Mouse (Mus musculus) intestine, postnatal 0 days (tissue): Measurements from ENCODE around the gene Cnpy3. TPM values are rescaled to one million over a fixed set of nuclear protein-coding genes. Genes with fewer than 3 reads are reported as not detected.

Experiments
- ATAC-seq: fragments of 200-750 bp; cut with Nextera tagmentation; 2 replicates; pipeline ENCODE4 v1.8.0; 2017; ENCODE audit warnings: mild to moderate bottlenecking, moderate TSS enrichment, moderate library complexity
- H3K27ac ChIP-seq: fragments of 300-500 bp; sonication (generic); 2 replicates; pipeline ENCODE4 v1.5.1; 2014; ENCODE audit warnings: mild to moderate bottlenecking, low read depth, low read length, moderate library complexity
- H3K27me3 ChIP-seq: fragments of 300-500 bp; sonication (generic); replicated peaks from 2 replicates; pipeline ENCODE4 v1.6.1; 2014; ENCODE audit warnings: low read length, mixed read lengths; ENCODE audit not compliant: control insufficient read depth, insufficient read depth
- H3K36me3 ChIP-seq: fragments of 300-500 bp; sonication (generic); 2 replicates; pipeline ENCODE4 v1.6.1; 2014; ENCODE audit warnings: mild to moderate bottlenecking, moderate library complexity; ENCODE audit not compliant: control insufficient read depth, insufficient read depth
- H3K4me1 ChIP-seq: fragments of 300-500 bp; sonication (generic); replicated peaks from 2 replicates; pipeline ENCODE4 v1.6.1; 2014; ENCODE audit warnings: antibody characterized with exemption, low read length, mixed read lengths; ENCODE audit not compliant: control insufficient read depth, insufficient read depth
- H3K4me2 ChIP-seq: fragments of 300-500 bp; sonication (generic); replicated peaks from 2 replicates; pipeline ENCODE4 v1.6.1; 2014; ENCODE audit warnings: low read depth, mild to moderate bottlenecking, moderate library complexity
- H3K4me3 ChIP-seq: fragments of 300-500 bp; sonication (generic); 2 replicates; pipeline ENCODE4 v1.5.1; 2014; ENCODE audit warnings: low read depth, low read length
- H3K9ac ChIP-seq: fragments of 300-500 bp; sonication (generic); 2 replicates; pipeline ENCODE4 v1.6.1; 2014; ENCODE audit warnings: mild to moderate bottlenecking, low read depth, low read length
- H3K9me3 ChIP-seq: fragments of 300-500 bp; sonication (generic); 2 replicates; pipeline ENCODE4 v1.6.1; 2016; ENCODE audit warnings: mixed run types; ENCODE audit not compliant: control insufficient read depth
- CTCF ChIP-seq: sonication (generic); IDR thresholded peaks from 2 replicates; pipeline ENCODE4 v1.5.1; 2016; ENCODE audit warnings: low read depth, mild to moderate bottlenecking, control low read depth, antibody characterized with exemption, moderate library complexity
- WGBS: fragments of 180-500 bp; shearing (Covaris S2); extraction: QIAGEN DNeasy Blood & Tissue Kit; methylation state at CpG from one replicate; pipeline ENCODE4 v1.1.7; 2014; 5-methylcytosine and 5-hydroxymethylcytosine counted together
- polyA plus RNA-seq: library from polyadenylated mRNA; unstranded; fragments of >200 nt; fragmentation: Nextera tagmentation; extraction: Ambion mirVana; gene quantifications from 2 replicates; pipeline ENCODE4 v1.2.1, GENCODE M21; 2015

Cnpy3 gene
- polyA plus RNA-seq, 1 experiment from 2014 or later: 35.6 TPM

DNA sequence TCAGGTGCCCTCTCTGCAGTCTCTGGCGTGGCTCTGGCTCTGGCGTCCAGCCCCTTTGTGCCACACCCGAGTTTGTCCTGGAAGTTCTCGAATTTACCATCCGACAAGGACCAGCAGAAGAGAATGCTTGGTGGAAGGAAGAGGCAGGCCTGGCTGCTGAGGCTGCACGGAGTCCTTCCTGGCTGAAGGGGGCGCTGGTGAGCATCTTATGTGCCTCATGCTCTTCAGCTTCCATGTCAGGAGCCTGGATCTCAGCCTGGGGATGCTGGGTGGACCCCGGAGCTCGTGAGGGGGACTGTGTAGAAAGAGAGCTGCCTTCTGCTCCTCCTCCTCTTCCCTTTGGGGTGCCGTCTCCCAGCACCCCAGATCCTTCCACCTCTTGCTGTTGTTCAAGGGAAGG is 15.9 kb downstream of the Cnpy3 start:
- Histone ChIP-seq H3K4me3 (no peak overlapping the region), H3K9me3 (no peaks in the 10 kb centered on the region), H3K9ac (no peak overlapping the region), H3K4me2 (no peak overlapping the region), H3K36me3 (peaks cover 3% of the 10 kb centered on the region; the same call in 1 of the 2 replicates), H3K27ac (no peak overlapping the region), H3K27me3 (no peaks in the 10 kb centered on the region), H3K4me1 (no peaks in the 10 kb centered on the region)
- WGBS: 66% methylated on average over 10 of the region's 10 CpGs
- TF ChIP-seq CTCF: peak; percentile 65
- ATAC-seq: no peak

DNA sequence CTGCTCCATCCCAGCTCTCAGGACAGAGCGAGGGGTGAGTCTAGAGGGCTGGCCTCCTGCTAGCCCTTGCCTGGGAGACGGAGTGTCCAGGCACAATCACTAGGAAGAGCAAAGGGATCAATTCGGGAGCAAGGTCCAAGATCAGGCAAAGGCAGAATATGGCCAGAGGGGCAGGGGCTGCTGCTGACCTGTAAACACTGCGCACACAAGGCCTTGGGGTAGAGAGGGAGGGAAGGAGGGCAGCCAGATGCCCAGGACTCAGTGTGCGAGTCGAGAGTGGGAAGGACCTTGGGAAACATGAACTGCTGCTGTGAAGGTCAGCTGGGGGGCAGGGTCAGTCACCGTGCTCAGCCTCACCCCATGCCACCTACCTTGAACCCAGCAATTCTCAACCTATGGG is 16.7 kb downstream of the Cnpy3 start:
- Histone ChIP-seq H3K27ac (no peak overlapping the region), H3K9ac (no peak overlapping the region), H3K4me2 (no peak overlapping the region), H3K9me3 (no peaks in the 10 kb centered on the region), H3K4me1 (no peaks in the 10 kb centered on the region), H3K27me3 (no peaks in the 10 kb centered on the region), H3K36me3 (peaks cover 3% of the 10 kb centered on the region; the same call in 1 of the 2 replicates), H3K4me3 (no peak overlapping the region)
- no peak for TF ChIP-seq CTCF
- 82% methylated on average over 7 of the region's 7 CpGs for WGBS
- ATAC-seq: no peak

DNA sequence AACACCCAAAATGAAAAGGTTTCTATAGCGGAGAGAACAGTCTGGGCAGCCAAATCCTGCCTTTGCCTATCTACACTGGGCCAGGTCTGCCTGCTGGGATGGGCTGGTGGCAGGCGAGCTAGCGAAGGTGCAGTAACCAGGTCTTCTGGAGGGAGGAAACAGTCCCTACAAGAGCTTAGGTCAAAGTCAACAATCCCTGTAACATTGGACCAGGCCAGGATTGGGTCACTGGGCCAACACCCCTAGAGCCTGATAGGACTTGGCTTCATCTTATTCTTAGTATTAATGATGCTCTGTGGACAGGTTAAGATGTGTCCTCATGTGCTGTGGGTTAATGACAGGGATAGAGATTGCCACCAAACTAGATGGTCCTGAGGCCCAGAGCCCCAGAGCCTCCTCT is 18.0 kb downstream of the Cnpy3 start:
- H3K27me3 ChIP-seq: no peaks in the 10 kb centered on the region
- TF ChIP-seq CTCF: no peak
- H3K27ac ChIP-seq: no peak overlapping the region
- no peaks in the 10 kb centered on the region for H3K9me3 ChIP-seq
- no peak overlapping the region for H3K9ac ChIP-seq
- H3K4me2 ChIP-seq: no peak overlapping the region
- no peaks in the 10 kb centered on the region for H3K4me1 ChIP-seq
- no peak for ATAC-seq
- no peak overlapping the region for H3K4me3 ChIP-seq
- peaks cover 3% of the 10 kb centered on the region; the same call in 1 of the 2 replicates for H3K36me3 ChIP-seq
- WGBS: 81% methylated on average over 3 of the region's 3 CpGs

GRCm38 (mm10) chr17:46728904-46729318 is 23.1 kb downstream of the Cnpy3 start, which contains the start of gene Gnmt:
Gene Gnmt, minus strand, starts transcription at chr17:46729168.
- H3K36me3 ChIP-seq: peaks cover 14% of the 10 kb centered on the region; the same call in 1 of the 2 replicates
- no peaks in the 10 kb centered on the region for H3K9me3 ChIP-seq
- H3K4me3 ChIP-seq: no peak within 1 kb of the TSS; the same call in 1 of the 2 replicates
- H3K27ac ChIP-seq: no peak within 1 kb of the TSS
- H3K27me3 ChIP-seq: no peaks in the 10 kb centered on the region
- H3K4me2 ChIP-seq: peak within 1 kb of the TSS; percentile 66
- H3K4me1 ChIP-seq: no peaks in the 10 kb centered on the region
- 8% methylated on average over 24 of the region's 24 CpGs for WGBS
- ATAC-seq: peak; percentile 64
- H3K9ac ChIP-seq: no peak within 1 kb of the TSS
- no peak for TF ChIP-seq CTCF

DNA sequence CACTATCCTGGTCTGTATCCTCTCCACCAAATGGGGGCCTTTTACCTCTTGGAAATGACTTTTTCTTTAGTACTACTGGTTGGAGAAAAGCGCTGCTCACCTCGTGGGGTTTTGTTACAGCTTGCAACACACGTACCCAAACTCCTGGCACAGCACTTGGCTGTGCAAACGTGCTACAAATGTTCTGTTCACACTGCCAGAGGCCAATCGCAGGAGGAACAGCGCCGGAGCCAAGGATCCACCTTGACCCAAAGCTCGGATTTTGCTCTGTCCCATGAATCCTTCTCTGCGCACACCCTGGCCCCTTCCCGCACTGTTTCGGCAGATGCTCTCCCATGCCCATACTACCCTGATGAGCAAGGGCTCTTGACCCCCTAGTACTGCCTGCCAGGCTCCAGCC is 23.5 kb downstream of the Cnpy3 start:
- H3K4me1 ChIP-seq: no peaks in the 10 kb centered on the region
- ATAC-seq: no peak; the same call in 1 of the 2 replicates
- WGBS: 47% methylated on average over 11 of the region's 11 CpGs
- TF ChIP-seq CTCF: no peak
- no peak overlapping the region for H3K9ac ChIP-seq
- no peaks in the 10 kb centered on the region for H3K27me3 ChIP-seq
- peaks cover 18% of the 10 kb centered on the region for H3K36me3 ChIP-seq
- no peak overlapping the region for H3K4me3 ChIP-seq
- peak overlapping the region; percentile 66 for H3K4me2 ChIP-seq
- H3K9me3 ChIP-seq: no peaks in the 10 kb centered on the region
- H3K27ac ChIP-seq: no peak overlapping the region

GRCm38 (mm10) chr17:46728021-46728420 is 24.0 kb downstream of the Cnpy3 start:
- TF ChIP-seq CTCF: peak; percentile 57
- ATAC-seq: no peak
- 43% methylated on average over 6 of the region's 6 CpGs for WGBS
- Histone ChIP-seq H3K4me3 (no peak overlapping the region), H3K27me3 (no peaks in the 10 kb centered on the region), H3K36me3 (peaks cover 23% of the 10 kb centered on the region), H3K9ac (no peak overlapping the region), H3K9me3 (no peaks in the 10 kb centered on the region), H3K27ac (no peak overlapping the region), H3K4me2 (no peak overlapping the region), H3K4me1 (no peaks in the 10 kb centered on the region)

DNA sequence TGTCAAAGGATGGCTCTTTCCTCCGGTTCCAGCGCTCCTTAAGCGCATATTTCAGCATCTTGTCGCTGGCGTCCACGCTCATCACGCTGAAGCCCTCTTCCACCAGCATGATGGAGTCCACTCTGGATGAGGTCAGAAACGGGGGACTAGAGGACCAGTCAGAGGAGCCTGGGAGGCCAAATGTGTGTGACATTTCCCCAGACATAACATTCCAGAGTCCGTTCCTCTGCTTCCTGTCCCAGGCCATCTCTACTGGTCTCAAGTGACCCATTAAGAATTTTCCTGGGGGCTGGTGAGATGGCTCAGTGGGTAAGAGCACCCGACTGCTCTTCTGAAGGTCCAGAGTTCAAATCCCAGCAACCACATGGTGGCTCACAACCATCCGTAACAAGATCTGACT is 24.7 kb downstream of the Cnpy3 start:
- no peak overlapping the region for H3K9ac ChIP-seq
- H3K4me1 ChIP-seq: no peaks in the 10 kb centered on the region
- 91% methylated on average over 11 of the region's 11 CpGs for WGBS
- H3K27me3 ChIP-seq: no peaks in the 10 kb centered on the region
- H3K4me2 ChIP-seq: no peak overlapping the region
- no peak overlapping the region for H3K4me3 ChIP-seq
- no peak for ATAC-seq
- no peaks in the 10 kb centered on the region for H3K9me3 ChIP-seq
- no peak overlapping the region for H3K27ac ChIP-seq
- H3K36me3 ChIP-seq: peaks cover 28% of the 10 kb centered on the region
- TF ChIP-seq CTCF: no peak
